Mouse (Mus musculus): ENCODE results near the gene Nalcn. TPM values are rescaled to one million over a fixed set of nuclear protein-coding genes. Genes with fewer than 3 reads are reported as not detected.

The Nalcn gene
- 0.01 and 0.03 TPM in 2 replicates for polyA plus RNA-seq (2015; fragmentation: Nextera tagmentation; extraction: Ambion mirVana)

GRCm38 (mm10) chr14:123626501-123627179, at the start of gene Nalcn:
TSS of gene Nalcn (minus strand) at chr14:123627144.

GRCm38 (mm10) chr14:123659921-123660385, 33.0 kb upstream of the Nalcn start, which contains the start of gene Itgbl1:
TSS of gene Itgbl1 (plus strand) at chr14:123659971.

Other genes starting within 250 kb of the Nalcn start
- gene Itgbl1, start 32.8 kb upstream of the Nalcn start, polyA plus RNA-seq (2015; fragmentation: Nextera tagmentation; extraction: Ambion mirVana) = 0.31 and 1.00 TPM in 2 replicates

Measured in skeletal muscle tissue, postnatal 0 days (tissue).